Mouse (Mus musculus) liver, adult 2 months (tissue): ENCODE measurements around the gene Nos1ap.

ENCODE experiments used
- CTCF ChIP-seq: fragments of 200-500 bp; IDR thresholded peaks from 2 replicates; pipeline ENCODE4 v1.5.1; 2011; ENCODE audit warnings: low read depth, low read length, control low read depth
- POLR2A ChIP-seq: fragments of 200-500 bp; IDR thresholded peaks from 2 replicates; pipeline ENCODE4 v1.6.1; 2011; ENCODE audit warnings: low read length, control low read depth; ENCODE audit not compliant: insufficient read depth; ENCODE audit errors: extremely low read depth

DNA sequence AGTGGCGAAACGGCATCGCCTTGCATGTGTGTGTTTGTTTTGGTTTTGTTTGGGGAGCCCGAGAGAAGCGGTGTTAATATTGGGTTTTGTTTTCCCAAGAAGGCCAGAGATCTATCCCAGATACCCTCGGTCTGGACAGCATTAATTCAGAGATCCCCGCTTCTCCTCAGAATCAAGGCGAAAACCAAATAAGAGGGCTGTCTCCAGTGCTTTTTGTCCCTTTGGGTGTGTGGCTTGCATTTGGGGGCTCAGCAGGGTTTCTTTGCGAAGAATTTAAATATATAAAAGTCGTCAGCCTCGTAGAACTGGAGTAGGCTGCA, 340 bp upstream of the Nos1ap start:
- TF ChIP-seq CTCF (no peak), POLR2A (no peak)
